Mouse (Mus musculus): ENCODE measurements around the gene Plin2. TPM values are rescaled to one million over a fixed set of nuclear protein-coding genes. Genes with fewer than 3 reads are reported as not detected.
A peak's percentile ranks its signal among the peaks of the same experiment; 100 is the strongest.
"Not testable (repeated sequence)": the region's sequence is repeated elsewhere in the genome, so short reads cannot be mapped to it uniquely, and the experiment has no call there.

Gene Plin2
- polyA plus RNA-seq, 1 experiment = 60.7 TPM

- no peaks in the 10 kb centered on the region for H3K27me3 ChIP-seq (ENCODE audit: control insufficient read depth, insufficient read depth, low read length, poor library complexity, severe bottlenecking)
- no peak overlapping the region for H3K27ac ChIP-seq (ENCODE audit: insufficient read depth, low read length)
- H3K9me3 ChIP-seq (replicated peaks; ENCODE audit: control insufficient read depth, insufficient read depth, low read length, poor library complexity, severe bottlenecking) = no peaks in the 10 kb centered on the region
- peaks cover 4% of the 10 kb centered on the region for H3K4me1 ChIP-seq (ENCODE audit: control insufficient read depth, insufficient read depth, low read length)
- no peaks in the 10 kb centered on the region for H3K36me3 ChIP-seq (ENCODE audit: control insufficient read depth, insufficient read depth, low read length, poor library complexity, severe bottlenecking)
- TF ChIP-seq CTCF (IDR thresholded peaks at IDR 0.05; ENCODE audit: low read depth, low read length) = no peak
- no peak for TF ChIP-seq POLR2A (IDR thresholded peaks at IDR 0.05; ENCODE audit: insufficient read depth, low read length)
- TF ChIP-seq EP300 (IDR thresholded peaks at IDR 0.05; ENCODE audit: insufficient read depth, low read depth, low read length) = no peak
- no peak overlapping the region for H3K4me3 ChIP-seq (ENCODE audit: low read depth, low read length)
- no peak overlapping the region for H3K9ac ChIP-seq (ENCODE audit: low read depth, poor library complexity, severe bottlenecking)
Measured at GRCm38 (mm10) chr4:86681421-86681820, 11.6 kb upstream of the Plin2 start.

GRCm38 (mm10) chr4:86679686-86680085 is 9.8 kb upstream of the Plin2 start:
- Histone ChIP-seq H3K27me3 (ENCODE audit: control insufficient read depth, insufficient read depth, low read length, poor library complexity, severe bottlenecking) (no peaks in the 10 kb centered on the region), H3K4me3 (ENCODE audit: low read depth, low read length) (no peak overlapping the region), H3K36me3 (ENCODE audit: control insufficient read depth, insufficient read depth, low read length, poor library complexity, severe bottlenecking) (no peaks in the 10 kb centered on the region), H3K27ac (ENCODE audit: insufficient read depth, low read length) (no peak overlapping the region), H3K9me3 (replicated peaks; ENCODE audit: control insufficient read depth, insufficient read depth, low read length, poor library complexity, severe bottlenecking) (no peaks in the 10 kb centered on the region), H3K9ac (ENCODE audit: low read depth, poor library complexity, severe bottlenecking) (no peak overlapping the region), H3K4me1 (ENCODE audit: control insufficient read depth, insufficient read depth, low read length) (peaks cover 2% of the 10 kb centered on the region)
- no peak for TF ChIP-seq EP300 (IDR thresholded peaks at IDR 0.05; ENCODE audit: insufficient read depth, low read depth, low read length)
- TF ChIP-seq POLR2A (IDR thresholded peaks at IDR 0.05; ENCODE audit: insufficient read depth, low read length) = no peak
- TF ChIP-seq CTCF (IDR thresholded peaks at IDR 0.05; ENCODE audit: low read depth, low read length) = no peak

- Histone ChIP-seq H3K36me3 (ENCODE audit: control insufficient read depth, insufficient read depth, low read length, poor library complexity, severe bottlenecking) (no peaks in the 10 kb centered on the region), H3K27ac (ENCODE audit: insufficient read depth, low read length) (no peak overlapping the region), H3K4me1 (ENCODE audit: control insufficient read depth, insufficient read depth, low read length) (peaks cover 4% of the 10 kb centered on the region)
Measured at GRCm38 (mm10) chr4:86676756-86677155, 6.9 kb upstream of the Plin2 start.

GRCm38 (mm10) chr4:86674739-86675138 is 4.9 kb upstream of the Plin2 start:
- H3K9me3 ChIP-seq (replicated peaks; ENCODE audit: control insufficient read depth, insufficient read depth, low read length, poor library complexity, severe bottlenecking) = not testable (repeated sequence)

More at GRCm38 (mm10) chr4:86676756-86677155, 6.9 kb upstream of the Plin2 start:
- TF ChIP-seq CTCF (IDR thresholded peaks at IDR 0.05; ENCODE audit: low read depth, low read length) = no peak
- TF ChIP-seq POLR2A (IDR thresholded peaks at IDR 0.05; ENCODE audit: insufficient read depth, low read length) = no peak
- no peak for TF ChIP-seq EP300 (IDR thresholded peaks at IDR 0.05; ENCODE audit: insufficient read depth, low read depth, low read length)
- no peak overlapping the region for H3K4me3 ChIP-seq (ENCODE audit: low read depth, low read length)
- H3K9ac ChIP-seq (ENCODE audit: low read depth, poor library complexity, severe bottlenecking) = no peak overlapping the region
- H3K9me3 ChIP-seq (replicated peaks; ENCODE audit: control insufficient read depth, insufficient read depth, low read length, poor library complexity, severe bottlenecking) = no peaks in the 10 kb centered on the region
- H3K27me3 ChIP-seq (ENCODE audit: control insufficient read depth, insufficient read depth, low read length, poor library complexity, severe bottlenecking) = no peaks in the 10 kb centered on the region

GRCm38 (mm10) chr4:86674150-86674549 is 4.3 kb upstream of the Plin2 start:
- not testable (repeated sequence) for H3K27ac ChIP-seq (ENCODE audit: insufficient read depth, low read length); H3K27me3 ChIP-seq (ENCODE audit: control insufficient read depth, insufficient read depth, low read length, poor library complexity, severe bottlenecking); H3K9ac ChIP-seq (ENCODE audit: low read depth, poor library complexity, severe bottlenecking); H3K36me3 ChIP-seq (ENCODE audit: control insufficient read depth, insufficient read depth, low read length, poor library complexity, severe bottlenecking); H3K9me3 ChIP-seq (replicated peaks; ENCODE audit: control insufficient read depth, insufficient read depth, low read length, poor library complexity, severe bottlenecking); H3K4me3 ChIP-seq (ENCODE audit: low read depth, low read length); H3K4me1 ChIP-seq (ENCODE audit: control insufficient read depth, insufficient read depth, low read length)

More at GRCm38 (mm10) chr4:86674739-86675138, 4.9 kb upstream of the Plin2 start:
- H3K9ac ChIP-seq (ENCODE audit: low read depth, poor library complexity, severe bottlenecking); H3K36me3 ChIP-seq (ENCODE audit: control insufficient read depth, insufficient read depth, low read length, poor library complexity, severe bottlenecking); H3K4me3 ChIP-seq (ENCODE audit: low read depth, low read length); H3K27me3 ChIP-seq (ENCODE audit: control insufficient read depth, insufficient read depth, low read length, poor library complexity, severe bottlenecking); H3K4me1 ChIP-seq (ENCODE audit: control insufficient read depth, insufficient read depth, low read length); H3K27ac ChIP-seq (ENCODE audit: insufficient read depth, low read length): not testable (repeated sequence)

- H3K9ac ChIP-seq (ENCODE audit: low read depth, poor library complexity, severe bottlenecking) = no peak overlapping the region
- no peak overlapping the region for H3K4me3 ChIP-seq (ENCODE audit: low read depth, low read length)
- peak overlapping the region; percentile 49; the same call in 1 of the 2 replicates for H3K27ac ChIP-seq (ENCODE audit: insufficient read depth, low read length)
- H3K36me3 ChIP-seq (ENCODE audit: control insufficient read depth, insufficient read depth, low read length, poor library complexity, severe bottlenecking) = 0 out of 2 replicates have a peak, but pooled peaks cover 2% of the 10 kb centered on the region
- no peak for TF ChIP-seq EP300 (IDR thresholded peaks at IDR 0.05; ENCODE audit: insufficient read depth, low read depth, low read length)
- TF ChIP-seq POLR2A (IDR thresholded peaks at IDR 0.05; ENCODE audit: insufficient read depth, low read length) = no peak
- TF ChIP-seq CTCF (IDR thresholded peaks at IDR 0.05; ENCODE audit: low read depth, low read length) = no peak
- H3K9me3 ChIP-seq (replicated peaks; ENCODE audit: control insufficient read depth, insufficient read depth, low read length, poor library complexity, severe bottlenecking) = no peaks in the 10 kb centered on the region
- H3K27me3 ChIP-seq (ENCODE audit: control insufficient read depth, insufficient read depth, low read length, poor library complexity, severe bottlenecking) = no peaks in the 10 kb centered on the region
- peaks cover 5% of the 10 kb centered on the region for H3K4me1 ChIP-seq (ENCODE audit: control insufficient read depth, insufficient read depth, low read length)
Measured at GRCm38 (mm10) chr4:86672450-86672849, 2.6 kb upstream of the Plin2 start.
